Mouse (Mus musculus) stomach, embryonic 14.5 days (tissue): ENCODE data around the gene Esm1. TPM values are rescaled to one million over a fixed set of nuclear protein-coding genes. Genes with fewer than 3 reads are reported as not detected.
"Not testable (repeated sequence)": the region's sequence is repeated elsewhere in the genome, so short reads cannot be mapped to it uniquely, and the experiment has no call there.

Experiments used
- ATAC-seq: fragments of 200-750 bp; cut with Nextera tagmentation; 2 replicates; pipeline ENCODE4 v1.8.0; 2017; ENCODE audit warnings: low read depth, moderate TSS enrichment; ENCODE audit not compliant: insufficient number of reproducible peaks, insufficient read depth, low FRiP score
- H3K27ac ChIP-seq: fragments of 300-500 bp; sonication (generic); 2 replicates; pipeline ENCODE4 v1.5.1; 2014; ENCODE audit warnings: mild to moderate bottlenecking, low read length, moderate library complexity, mixed read lengths
- H3K27me3 ChIP-seq: fragments of 300-500 bp; sonication (generic); 2 replicates; pipeline ENCODE4 v1.6.1; 2014; ENCODE audit warnings: low read length, control low read depth, mixed read lengths; ENCODE audit not compliant: control insufficient read depth, insufficient read depth
- H3K36me3 ChIP-seq: fragments of 300-500 bp; sonication (generic); 2 replicates; pipeline ENCODE4 v1.6.1; 2014; ENCODE audit warnings: mild to moderate bottlenecking, control low read depth, low read length, moderate library complexity, mixed read lengths; ENCODE audit not compliant: control insufficient read depth, insufficient read depth
- H3K4me1 ChIP-seq: fragments of 300-500 bp; sonication (generic); 2 replicates; pipeline ENCODE4 v1.6.1; 2014; ENCODE audit warnings: low read length, control low read depth, mixed read lengths; ENCODE audit not compliant: control insufficient read depth, insufficient read depth
- H3K4me2 ChIP-seq: fragments of 300-500 bp; sonication (generic); replicated peaks from 2 replicates; pipeline ENCODE4 v1.6.1; 2014; ENCODE audit warnings: low read depth, low read length, control low read depth
- H3K4me3 ChIP-seq: fragments of 300-500 bp; sonication (generic); 2 replicates; pipeline ENCODE4 v1.5.1; 2014; ENCODE audit warnings: low read depth, low read length, control low read depth
- H3K9ac ChIP-seq: fragments of 300-500 bp; sonication (generic); replicated peaks from 2 replicates; pipeline ENCODE4 v1.6.1; 2014; ENCODE audit warnings: low read depth, mild to moderate bottlenecking, control low read depth, low read length, moderate library complexity, mixed read lengths
- H3K9me3 ChIP-seq: fragments of 300-500 bp; sonication (generic); 2 replicates; pipeline ENCODE4 v1.6.1; 2016; ENCODE audit warnings: low read depth, low read length, control low read depth; ENCODE audit not compliant: control insufficient read depth
- WGBS: fragments of 180-500 bp; shearing (Covaris S2); extraction: QIAGEN DNeasy Blood & Tissue Kit; methylation state at CpG from one replicate; pipeline ENCODE4 v1.1.7; 2014; 5-methylcytosine and 5-hydroxymethylcytosine counted together
- polyA plus RNA-seq: library from polyadenylated mRNA; unstranded; fragments of >200 nt; fragmentation: Nextera tagmentation; extraction: Ambion mirVana; gene quantifications from 2 replicates; pipeline ENCODE4 v1.2.1, GENCODE M21; 2014

Esm1 gene
- polyA plus RNA-seq, 1 experiment from 2014 or later, result 2.9 TPM

GRCm38 (mm10) chr13:113213865-113214264 lies 4.4 kb downstream of the Esm1 start:
- Histone ChIP-seq H3K4me1 (no peaks in the 10 kb centered on the region), H3K4me2 (no peak overlapping the region), H3K4me3 (no peak overlapping the region), H3K36me3 (no peaks in the 10 kb centered on the region), H3K9me3 (no peaks in the 10 kb centered on the region), H3K9ac (no peak overlapping the region), H3K27ac (no peak overlapping the region), H3K27me3 (no peaks in the 10 kb centered on the region)
- ATAC-seq, result no peak
- 91% methylated on average over 3 of the region's 3 CpGs for WGBS

GRCm38 (mm10) chr13:113221851-113222250 lies 12.4 kb downstream of the Esm1 start:
- no peak for ATAC-seq
- H3K4me2 ChIP-seq, result no peak overlapping the region
- H3K9ac ChIP-seq, result no peak overlapping the region
- H3K9me3 ChIP-seq, result no peaks in the 10 kb centered on the region
- no peak overlapping the region for H3K4me3 ChIP-seq
- H3K36me3 ChIP-seq, result no peaks in the 10 kb centered on the region
- no peak overlapping the region for H3K27ac ChIP-seq
- WGBS, result 60% methylated on average over 6 of the region's 6 CpGs
- H3K27me3 ChIP-seq, result no peaks in the 10 kb centered on the region
- H3K4me1 ChIP-seq, result no peaks in the 10 kb centered on the region

GRCm38 (mm10) chr13:113224105-113224504 lies 14.6 kb downstream of the Esm1 start:
- WGBS, result 16% methylated on average over 2 of the region's 2 CpGs
- Histone ChIP-seq H3K27ac (no peak overlapping the region), H3K9me3 (no peaks in the 10 kb centered on the region), H3K9ac (no peak overlapping the region), H3K4me2 (peak overlapping the region; percentile 2; the same call in 1 of the 2 replicates), H3K27me3 (no peaks in the 10 kb centered on the region), H3K4me1 (no peaks in the 10 kb centered on the region), H3K4me3 (no peak overlapping the region), H3K36me3 (no peaks in the 10 kb centered on the region)
- no peak for ATAC-seq

- no peak for ATAC-seq
- H3K4me3 ChIP-seq, result no peak within 1 kb of the TSS
Observed at GRCm38 (mm10) chr13:113225811-113226210, 16.4 kb downstream of the Esm1 start, which contains the start of gene Gzmk. Gene Gzmk (minus strand): TSS chr13:113225908.

GRCm38 (mm10) chr13:113227076-113227475 lies 17.6 kb downstream of the Esm1 start:
- ATAC-seq, result no peak
- Histone ChIP-seq H3K4me1 (no peaks in the 10 kb centered on the region), H3K9me3 (no peaks in the 10 kb centered on the region), H3K4me2 (no peak overlapping the region), H3K4me3 (no peak overlapping the region), H3K27me3 (no peaks in the 10 kb centered on the region), H3K36me3 (no peaks in the 10 kb centered on the region), H3K9ac (no peak overlapping the region), H3K27ac (no peak overlapping the region)
- 56% methylated on average over 4 of the region's 4 CpGs for WGBS

More at GRCm38 (mm10) chr13:113225811-113226210, 16.4 kb downstream of the Esm1 start, which contains the start of gene Gzmk:
- Histone ChIP-seq H3K27ac (no peak within 1 kb of the TSS), H3K27me3 (no peaks in the 10 kb centered on the region), H3K9ac (no peak within 1 kb of the TSS), H3K4me2 (no peak within 1 kb of the TSS), H3K9me3 (no peaks in the 10 kb centered on the region), H3K4me1 (no peaks in the 10 kb centered on the region), H3K36me3 (no peaks in the 10 kb centered on the region)
- 40% methylated on average over 7 of the region's 7 CpGs for WGBS

- H3K27me3 ChIP-seq, result no peaks in the 10 kb centered on the region
- H3K4me3 ChIP-seq, result no peak overlapping the region
- H3K9ac ChIP-seq, result no peak overlapping the region
- H3K9me3 ChIP-seq, result no peaks in the 10 kb centered on the region
- H3K4me1 ChIP-seq, result no peaks in the 10 kb centered on the region
- H3K4me2 ChIP-seq, result no peak overlapping the region
- H3K27ac ChIP-seq, result no peak overlapping the region
- no peak for ATAC-seq
- H3K36me3 ChIP-seq, result no peaks in the 10 kb centered on the region
- WGBS, result 82% methylated on average over 17 of the region's 17 CpGs
Observed at GRCm38 (mm10) chr13:113227666-113228463, 18.4 kb downstream of the Esm1 start.

- H3K27me3 ChIP-seq, result no peaks in the 10 kb centered on the region
- no peak overlapping the region for H3K4me2 ChIP-seq
- no peak for ATAC-seq
- WGBS, result 58% methylated on average over 6 of the region's 6 CpGs
- no peaks in the 10 kb centered on the region for H3K4me1 ChIP-seq
- H3K9me3 ChIP-seq, result no peaks in the 10 kb centered on the region
- no peak overlapping the region for H3K4me3 ChIP-seq
- H3K27ac ChIP-seq, result no peak overlapping the region
- H3K9ac ChIP-seq, result no peak overlapping the region
- no peaks in the 10 kb centered on the region for H3K36me3 ChIP-seq
Observed at GRCm38 (mm10) chr13:113242129-113242528, 32.7 kb downstream of the Esm1 start.

- H3K4me1 ChIP-seq, result no peaks in the 10 kb centered on the region
- no peaks in the 10 kb centered on the region for H3K9me3 ChIP-seq
- no peak overlapping the region for H3K9ac ChIP-seq
- no peak for ATAC-seq
- no peaks in the 10 kb centered on the region for H3K27me3 ChIP-seq
- no peak overlapping the region for H3K27ac ChIP-seq
- 73% methylated on average over 8 of the region's 8 CpGs for WGBS
- H3K36me3 ChIP-seq, result no peaks in the 10 kb centered on the region
- no peak overlapping the region for H3K4me2 ChIP-seq
- H3K4me3 ChIP-seq, result no peak overlapping the region
Observed at GRCm38 (mm10) chr13:113245025-113245424, 35.6 kb downstream of the Esm1 start.

- H3K9me3 ChIP-seq, H3K4me1 ChIP-seq, ATAC-seq, H3K9ac ChIP-seq, H3K36me3 ChIP-seq, H3K4me2 ChIP-seq, H3K27ac ChIP-seq, H3K27me3 ChIP-seq, H3K4me3 ChIP-seq: not testable (repeated sequence)
- 63% methylated on average over 7 of the region's 7 CpGs for WGBS
Observed at GRCm38 (mm10) chr13:113252580-113252979, 43.1 kb downstream of the Esm1 start.
